Mouse (Mus musculus): ENCODE measurements around the gene Dcaf1. TPM values are rescaled to one million over a fixed set of nuclear protein-coding genes. Genes with fewer than 3 reads are reported as not detected.

Gene Dcaf1
- 67.7 and 74.1 TPM in 2 replicates for total RNA-seq (2015)
- 38.1 and 50.1 TPM in 2 replicates for total RNA-seq (2017)

GRCm38 (mm10) chr9:106821618-106822380, at the start of gene Dcaf1:
Gene Dcaf1, plus strand, starts transcription at chr9:106821874.
- peak; percentile 86 for ATAC-seq (replicated peaks; ENCODE audit: poor library complexity)

GRCm38 (mm10) chr9:106776116-106776515, 45.6 kb upstream of the Dcaf1 start:
- ATAC-seq (replicated peaks; ENCODE audit: poor library complexity), result no peak

- ATAC-seq (replicated peaks; ENCODE audit: poor library complexity), result no peak
These were observed 44.3 kb upstream of the Dcaf1 start for GRCm38 (mm10) chr9:106777423-106777822.

- ATAC-seq (replicated peaks; ENCODE audit: poor library complexity), result peak; percentile 58
These were observed 43.4 kb upstream of the Dcaf1 start for GRCm38 (mm10) chr9:106778319-106778718.

DNA sequence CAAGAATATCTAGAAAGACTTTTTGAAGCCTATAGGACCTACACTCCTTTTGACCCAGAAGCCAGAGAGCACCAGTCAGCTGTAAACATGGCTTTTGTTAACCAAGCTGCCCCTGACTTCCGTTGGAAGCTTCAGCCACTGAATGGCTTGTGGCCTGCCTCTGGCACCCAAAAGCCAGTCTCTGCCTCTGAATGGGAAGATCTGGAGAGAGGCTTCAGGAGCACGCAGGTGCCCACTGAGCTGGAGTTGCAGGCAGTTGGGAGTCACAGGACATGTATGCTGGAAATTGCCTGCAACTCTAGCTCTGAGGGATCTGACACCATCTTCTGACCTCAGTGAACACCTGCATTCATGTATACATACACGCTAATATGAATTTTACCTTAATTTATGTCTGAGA, 41.6 kb upstream of the Dcaf1 start:
- ATAC-seq (replicated peaks; ENCODE audit: poor library complexity), result no peak

GRCm38 (mm10) chr9:106783554-106783953, 38.1 kb upstream of the Dcaf1 start:
- no peak for ATAC-seq (replicated peaks; ENCODE audit: poor library complexity)

GRCm38 (mm10) chr9:106785206-106785605, 36.5 kb upstream of the Dcaf1 start:
- ATAC-seq (replicated peaks; ENCODE audit: poor library complexity), result no peak

DNA sequence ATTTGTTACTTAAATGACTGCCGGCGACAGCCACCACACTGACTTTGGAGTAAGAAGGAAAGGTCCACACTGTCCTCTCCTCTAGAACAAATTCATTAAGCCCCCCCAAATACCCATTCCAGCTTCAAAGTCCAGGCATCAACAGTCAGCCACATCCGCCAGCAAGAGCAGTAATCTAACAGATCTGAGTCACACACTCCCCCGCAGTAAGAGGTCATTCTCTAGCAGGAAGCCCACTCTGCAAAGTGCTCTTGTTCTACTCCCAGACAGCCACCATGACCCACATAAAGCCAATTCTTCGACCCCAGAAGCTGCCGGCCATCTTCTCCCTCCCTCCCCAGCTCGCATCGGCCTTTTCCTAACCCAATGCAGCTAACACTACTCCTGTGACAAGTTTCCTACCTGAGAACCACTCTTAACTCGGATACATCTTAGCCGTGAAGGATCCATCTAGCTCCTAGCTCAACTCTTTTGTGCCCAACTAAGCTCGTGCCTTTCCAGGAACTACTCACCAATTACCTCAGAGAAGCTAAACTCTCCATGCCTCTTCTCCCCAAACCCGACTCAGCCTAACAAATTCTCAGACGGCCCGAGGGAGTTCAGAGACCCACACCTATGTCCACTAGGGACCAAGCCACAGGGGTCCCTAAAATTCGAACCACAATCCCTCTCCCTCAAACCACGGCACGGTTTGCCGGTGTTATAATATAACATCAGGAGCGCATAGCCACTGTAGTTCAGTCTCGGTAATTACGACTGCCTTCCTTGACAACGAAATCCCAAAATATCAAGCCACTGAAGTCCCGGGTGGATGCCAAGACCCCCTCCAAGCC, 33.5 kb upstream of the Dcaf1 start:
- ATAC-seq (replicated peaks; ENCODE audit: poor library complexity), result peak; percentile 29

- ATAC-seq (replicated peaks; ENCODE audit: poor library complexity), result peak; percentile 95
These were observed 32.8 kb upstream of the Dcaf1 start, which contains the start of gene Rad54l2 for GRCm38 (mm10) chr9:106788812-106789321. Gene Rad54l2, minus strand, starts transcription at chr9:106789194.

GRCm38 (mm10) chr9:106789363-106789762, 32.3 kb upstream of the Dcaf1 start:
- ATAC-seq (replicated peaks; ENCODE audit: poor library complexity), result peak; percentile 43

DNA sequence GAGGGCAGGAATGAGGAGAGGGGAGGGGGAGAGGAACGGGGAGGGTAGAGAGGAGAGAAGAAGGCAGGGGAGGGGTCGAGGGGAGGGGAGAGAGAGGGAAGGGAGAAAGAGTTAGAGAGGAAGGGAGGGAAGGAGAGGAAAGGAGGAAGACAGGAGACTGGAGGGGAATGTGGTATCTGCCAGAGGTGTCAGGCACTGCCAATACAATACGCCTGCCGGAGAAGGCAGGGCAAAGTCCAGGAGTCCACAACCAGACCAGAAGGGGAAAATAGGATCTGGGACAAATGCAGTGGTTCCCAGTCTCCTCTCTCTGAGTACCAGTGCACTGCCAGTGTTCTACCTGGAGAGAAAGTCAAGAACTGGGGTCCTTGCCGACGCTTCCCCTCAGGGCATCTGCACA, 30.8 kb upstream of the Dcaf1 start:
- no peak for ATAC-seq (replicated peaks; ENCODE audit: poor library complexity)

DNA sequence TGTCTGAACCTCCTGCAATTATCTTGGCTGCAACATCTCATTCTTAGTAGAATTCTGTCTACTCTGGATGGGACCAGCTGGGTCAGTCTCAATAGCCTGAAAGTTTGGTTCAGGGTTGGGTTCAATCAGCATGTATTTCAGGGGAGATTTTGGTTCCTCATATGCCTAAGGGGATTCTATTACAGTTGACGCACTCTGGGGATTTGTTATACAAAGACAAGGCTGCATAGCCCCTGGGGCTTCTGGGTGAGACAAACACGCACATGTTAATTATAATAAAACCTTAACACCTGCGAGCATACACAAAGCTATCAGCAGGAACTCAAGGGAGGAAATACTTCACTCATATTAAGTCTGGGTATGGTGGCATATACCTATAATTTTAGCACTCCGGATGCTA, 15.2 kb upstream of the Dcaf1 start:
- no peak for ATAC-seq (replicated peaks; ENCODE audit: poor library complexity)

DNA sequence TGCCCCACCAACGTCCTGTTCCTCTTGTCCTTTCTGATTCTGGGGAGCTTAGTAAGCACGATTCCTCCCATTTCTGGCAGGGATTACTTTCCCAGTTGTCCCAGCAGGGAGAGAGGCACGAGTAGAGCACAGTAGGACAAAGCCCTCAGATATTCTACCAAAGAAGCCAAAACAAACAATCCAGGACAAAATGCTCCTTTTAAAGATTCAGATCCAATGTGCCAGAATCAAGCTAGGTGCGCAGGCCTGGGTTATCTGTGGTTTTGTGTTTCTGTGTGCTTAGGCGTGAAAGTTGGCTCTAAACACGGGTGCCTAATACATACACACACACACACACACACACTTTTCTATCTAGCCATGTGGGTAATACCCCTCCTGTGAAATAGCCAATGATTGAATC, 3.5 kb upstream of the Dcaf1 start:
- ATAC-seq (replicated peaks; ENCODE audit: poor library complexity), result no peak

DNA sequence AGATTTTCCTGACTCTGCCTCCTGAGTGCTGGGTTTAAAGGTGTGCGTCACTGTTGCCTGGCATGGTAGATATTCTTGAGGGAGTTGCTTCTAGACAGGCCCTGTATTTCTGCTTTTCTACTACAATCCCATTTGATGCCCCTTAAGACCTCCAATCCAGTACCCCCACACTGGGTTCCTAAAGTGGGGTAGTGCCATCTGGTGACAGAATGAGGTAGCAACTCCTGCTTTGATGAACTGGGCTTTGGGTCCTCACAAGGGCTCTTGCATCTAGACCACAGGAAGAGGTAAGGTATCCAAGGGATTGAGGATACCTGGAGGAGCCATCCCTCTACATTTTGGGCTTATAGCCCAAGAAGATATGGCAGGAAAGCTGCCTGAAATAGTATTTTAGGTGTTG, 2.5 kb upstream of the Dcaf1 start:
- no peak for ATAC-seq (replicated peaks; ENCODE audit: poor library complexity)

DNA sequence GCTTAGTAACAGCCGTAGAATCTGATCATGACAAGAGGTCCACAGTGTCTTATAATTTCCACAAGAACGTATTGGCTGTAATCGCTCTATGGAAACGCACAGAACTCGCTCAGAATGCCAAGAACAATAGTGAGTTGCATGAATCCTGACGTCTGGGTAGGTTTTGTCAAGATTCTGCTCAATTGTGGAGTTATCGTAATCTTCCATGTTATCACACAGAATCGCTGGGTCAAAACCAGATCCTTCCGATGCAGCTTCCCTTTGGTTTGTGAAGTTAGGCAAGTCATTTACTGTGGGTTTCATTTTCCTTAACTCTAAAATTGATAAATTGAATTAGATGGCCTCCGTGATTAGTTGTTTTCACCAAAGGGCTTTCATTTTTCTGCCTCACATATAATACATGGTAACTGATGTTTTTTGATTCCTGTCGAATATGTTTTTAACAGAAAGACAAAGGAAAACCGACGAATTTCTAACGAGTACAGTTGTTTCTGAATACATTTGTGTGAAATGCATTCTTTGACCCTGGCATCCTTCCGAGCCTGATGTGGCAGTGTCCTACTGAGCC, 540 bp upstream of the Dcaf1 start:
- no peak for ATAC-seq (replicated peaks; ENCODE audit: poor library complexity)

DNA sequence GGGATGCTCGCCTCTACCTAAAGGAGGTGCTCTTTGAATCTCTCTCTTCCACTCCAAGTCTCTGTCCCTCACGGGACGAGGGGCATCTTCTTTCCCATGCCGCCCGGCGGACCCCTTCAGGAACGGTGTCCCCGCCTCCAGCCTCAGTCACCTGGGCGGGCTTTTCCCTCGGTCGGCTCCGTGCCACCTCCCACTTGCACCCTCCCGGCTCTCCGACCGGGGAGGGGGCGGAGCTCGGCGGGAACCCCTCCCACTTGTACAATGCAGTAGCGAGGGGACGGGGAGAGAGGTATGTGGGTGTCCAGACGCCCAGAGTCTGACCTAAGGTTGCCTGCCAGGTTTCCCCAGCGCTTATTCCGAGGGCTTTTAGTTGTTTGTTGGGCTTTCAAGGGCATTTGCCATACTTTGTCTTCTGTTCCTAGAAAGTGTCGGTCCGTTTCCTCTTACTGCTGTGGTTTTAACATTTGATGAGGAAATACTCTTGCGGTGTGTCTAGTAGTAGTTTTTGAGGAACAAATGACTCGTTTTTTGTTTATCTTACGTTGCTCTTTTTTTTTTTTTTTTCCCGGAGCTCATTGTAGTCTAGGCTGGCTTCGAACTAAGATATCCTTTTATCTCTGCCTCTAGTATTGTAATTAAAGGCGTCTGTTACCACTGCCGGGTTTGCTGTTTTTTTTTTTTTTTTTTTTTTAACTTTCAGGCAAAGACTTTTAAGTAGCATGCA, 869 bp downstream of the Dcaf1 start:
- ATAC-seq (replicated peaks; ENCODE audit: poor library complexity), result peak; percentile 74

GRCm38 (mm10) chr9:106840569-106840968, 18.9 kb downstream of the Dcaf1 start:
- no peak for ATAC-seq (replicated peaks; ENCODE audit: poor library complexity)

- ATAC-seq (replicated peaks; ENCODE audit: poor library complexity), result no peak
These were observed 21.1 kb downstream of the Dcaf1 start for GRCm38 (mm10) chr9:106842800-106843199.

DNA sequence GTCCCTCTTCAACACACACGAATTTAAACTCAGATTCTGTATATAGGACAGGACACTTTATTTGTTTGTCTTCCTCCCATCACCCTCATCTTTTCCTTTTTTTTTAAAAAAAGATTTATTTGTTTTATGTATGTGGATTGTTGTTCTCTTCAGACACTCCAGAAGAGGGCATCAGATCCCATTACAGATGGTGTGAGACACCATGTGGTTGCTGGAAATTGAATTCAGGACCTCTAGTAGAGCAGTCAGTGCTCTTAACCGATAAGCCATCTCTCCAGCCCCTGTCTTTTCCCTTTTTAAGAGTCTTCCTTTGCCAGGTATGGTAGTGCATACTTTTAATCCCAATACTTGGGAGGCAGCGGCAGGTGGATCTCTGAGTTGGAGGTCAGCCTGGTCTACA, 35.0 kb downstream of the Dcaf1 start:
- no peak for ATAC-seq (replicated peaks; ENCODE audit: poor library complexity)

DNA sequence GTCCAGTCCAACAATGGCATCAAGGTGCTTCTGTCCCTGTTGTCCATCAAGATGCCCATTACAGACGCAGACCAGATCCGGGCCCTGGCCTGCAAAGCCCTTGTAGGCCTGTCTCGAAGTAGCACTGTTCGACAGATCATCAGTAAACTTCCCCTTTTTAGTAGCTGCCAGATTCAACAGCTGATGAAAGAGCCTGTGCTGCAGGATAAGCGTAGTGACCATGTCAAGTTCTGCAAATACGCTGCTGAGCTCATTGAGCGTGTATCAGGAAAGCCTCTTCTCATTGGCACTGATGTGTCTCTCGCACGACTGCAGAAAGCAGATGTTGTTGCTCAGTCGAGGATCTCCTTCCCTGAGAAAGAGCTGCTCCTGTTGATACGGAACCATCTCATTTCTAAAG, 36.4 kb downstream of the Dcaf1 start:
- peak; percentile 58 for ATAC-seq (replicated peaks; ENCODE audit: poor library complexity)

DNA sequence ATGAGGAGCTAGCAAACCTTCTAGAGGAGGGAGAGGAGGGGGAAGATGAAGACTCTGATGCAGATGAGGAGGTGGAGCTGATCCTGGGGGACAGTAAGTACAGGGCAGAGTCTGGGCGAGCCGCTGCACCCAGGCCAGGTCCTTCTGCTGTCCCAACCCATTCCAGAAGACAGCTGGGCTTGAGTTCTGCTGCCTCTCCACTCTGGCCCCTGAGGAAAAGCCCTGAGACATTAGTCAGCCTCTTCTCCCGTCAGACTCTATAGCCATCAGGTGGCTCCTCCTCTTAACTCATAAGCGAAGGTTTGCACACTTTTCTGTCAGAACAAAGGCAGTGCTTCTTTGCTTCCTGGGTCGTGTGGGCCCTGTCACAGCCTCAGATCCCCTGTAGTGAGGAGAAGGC, 52.5 kb downstream of the Dcaf1 start:
- no peak for ATAC-seq (replicated peaks; ENCODE audit: poor library complexity)

All from megakaryocyte progenitor cell, adult 5-6 weeks (primary cell).